Mouse (Mus musculus) ES-E14 (cell line): ENCODE measurements around the gene Ankrd34a. TPM values are rescaled to one million over a fixed set of nuclear protein-coding genes. Genes with fewer than 3 reads are reported as not detected.
A peak's percentile ranks its signal among the peaks of the same experiment; 100 is the strongest.

Experiments
- DNase-seq: peaks from one replicate; pipeline ENCODE4 v3.0.0-alpha.2; 2013; ENCODE audit warnings: low read depth, low spot score
- H3K27ac ChIP-seq: 2 replicates; pipeline ENCODE4 v1.5.1; 2012; ENCODE audit warnings: low read depth, mild to moderate bottlenecking, low read length, moderate library complexity, mixed read lengths; ENCODE audit not compliant: poor library complexity, insufficient read depth, severe bottlenecking
- H3K36me3 ChIP-seq: 2 replicates; pipeline ENCODE4 v1.6.1; 2012; ENCODE audit warnings: mild to moderate bottlenecking, low read length, moderate library complexity, mixed read lengths; ENCODE audit not compliant: control insufficient read depth, poor library complexity, insufficient read depth, severe bottlenecking
- H3K4me1 ChIP-seq, 2 experiments: fragments of 150-350 bp in 1 of 2; sonication (generic) in 1 of 2; 2 replicates each; pipeline ENCODE4 v1.6.1; 2012; ENCODE audit warnings: low read length in 2 of 2, mild to moderate bottlenecking in 1 of 2, mixed read lengths in 1 of 2; ENCODE audit not compliant: control insufficient read depth in 2 of 2, insufficient read depth in 2 of 2, poor library complexity in 1 of 2
- H3K4me3 ChIP-seq, 2 experiments: fragments of 150-350 bp in 1 of 2; sonication (generic) in 1 of 2; 2 replicates each; pipeline ENCODE4 v1.5.1; 2012; ENCODE audit warnings: low read length in 2 of 2, low read depth in 1 of 2, mild to moderate bottlenecking in 1 of 2, mixed read lengths in 1 of 2; ENCODE audit not compliant: insufficient read depth in 1 of 2, poor library complexity in 1 of 2, severe bottlenecking in 1 of 2
- H3K9ac ChIP-seq: 2 replicates; pipeline ENCODE4 v1.6.1; 2012; ENCODE audit warnings: low read depth, mild to moderate bottlenecking, low read length, mixed read lengths; ENCODE audit not compliant: poor library complexity, insufficient read depth, severe bottlenecking
- H3K9me3 ChIP-seq: fragments of 150-350 bp; sonication (generic); 2 replicates; pipeline ENCODE4 v1.6.1; 2012; ENCODE audit warnings: low read depth, mild to moderate bottlenecking, low read length; ENCODE audit not compliant: control insufficient read depth, insufficient read depth
- CHD2 ChIP-seq: IDR thresholded peaks from 2 replicates; pipeline ENCODE4 v1.6.1; 2014; ENCODE audit warnings: mild to moderate bottlenecking, low read depth, low read length, inconsistent platforms
- HCFC1 ChIP-seq: IDR thresholded peaks from 2 replicates; pipeline ENCODE4 v1.6.1; 2012; ENCODE audit warnings: low read length, inconsistent platforms, borderline replicate concordance; ENCODE audit not compliant: insufficient read depth
- MAFK ChIP-seq: IDR thresholded peaks from 2 replicates; pipeline ENCODE4 v1.6.1; 2014; ENCODE audit warnings: mild to moderate bottlenecking, low read depth, low read length, inconsistent platforms; ENCODE audit not compliant: insufficient read depth
- ZC3H11A ChIP-seq: IDR thresholded peaks from 2 replicates; pipeline ENCODE4 v1.6.1; 2012; ENCODE audit warnings: low read depth, mild to moderate bottlenecking, inconsistent platforms, low read length, borderline replicate concordance
- ZNF384 ChIP-seq: IDR thresholded peaks from 2 replicates; pipeline ENCODE4 v1.6.1; 2012; ENCODE audit warnings: low read depth, low read length, inconsistent platforms
- in situ Hi-C, 2 experiments: fragments of 600-800 bp; cut with MboI; formaldehyde crosslinking; loops; one replicate each; pipeline ENCODE4 v1.15.1; 2025; ENCODE audit warnings: low sequenced_read_pairs in 2 of 2, inconsistent platforms in 1 of 2; ENCODE audit not compliant: unreplicated experiment in 2 of 2
- total RNA-seq: library from RNA; depleted of rRNA; stranded (reverse); fragments of 300-350 nt; gene quantifications from 2 replicates; pipeline ENCODE4 v1.2.3, GENCODE M21; 2012

Gene Ankrd34a
- total RNA-seq, 1 experiment, result 0.67 TPM

DNA sequence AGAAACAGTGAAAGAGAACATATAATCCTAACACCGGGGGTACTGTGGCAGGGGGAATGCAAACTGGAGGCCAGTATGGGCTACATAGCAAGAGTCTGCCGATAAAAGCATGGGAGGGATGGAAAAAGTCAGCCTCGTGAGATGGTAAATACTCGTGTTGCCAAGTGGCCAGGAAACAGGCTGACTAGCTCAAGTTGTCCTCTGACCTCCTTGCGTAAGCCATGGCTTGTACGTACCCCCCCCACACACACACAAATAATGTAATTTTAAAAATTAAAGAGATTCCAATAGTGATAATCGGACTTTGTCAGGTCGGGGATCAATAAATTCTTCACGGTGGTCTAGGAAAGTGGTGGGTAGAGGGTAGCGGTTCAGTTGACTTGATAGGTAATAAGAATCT, 3.1 kb upstream of the Ankrd34a start:
- DNase-seq, result no peak
- no peak for TF ChIP-seq HCFC1
- TF ChIP-seq ZC3H11A, result no peak
- no peak for TF ChIP-seq CHD2
- TF ChIP-seq ZNF384, result no peak
- no peak for TF ChIP-seq MAFK

GRCm38 (mm10) chr3:96593790-96594560, 2.5 kb upstream of the Ankrd34a start, which contains the start of gene Polr3gl:
Polr3gl (minus strand) TSS chr3:96594181.
- H3K27ac ChIP-seq, result peak within 1 kb of the TSS; percentile 67; the same call in 1 of the 2 replicates
- no peak for TF ChIP-seq ZNF384
- no peak for TF ChIP-seq HCFC1
- no peak for TF ChIP-seq MAFK
- no peak; the same call in 1 of the 2 replicates for TF ChIP-seq CHD2
- no peak for TF ChIP-seq ZC3H11A
- peaks cover 13 to 18% of the 10 kb centered on the region in 2 experiments for H3K4me1 ChIP-seq
- H3K36me3 ChIP-seq, result no peaks in the 10 kb centered on the region
- H3K4me3 ChIP-seq, result peak within 1 kb of the TSS; percentile 84 to 96
- no peaks in the 10 kb centered on the region for H3K9me3 ChIP-seq
- in situ Hi-C loops, result no loop called here
- DNase-seq, result peak; percentile 96
- H3K9ac ChIP-seq, result peak within 1 kb of the TSS; percentile 82

More for the DNA sequence above, 3.1 kb upstream of the Ankrd34a start:
- Histone ChIP-seq H3K9ac (peak overlapping the region; percentile 82; the same call in 1 of the 2 replicates), H3K36me3 (no peaks in the 10 kb centered on the region), H3K9me3 (no peaks in the 10 kb centered on the region), H3K4me3 (peak overlapping the region; percentile 84 to 96), H3K27ac (no peak overlapping the region), H3K4me1 (peaks cover 13 to 14% of the 10 kb centered on the region in 2 experiments)
- in situ Hi-C loops, result no loop called here

- Histone ChIP-seq H3K9me3 (no peaks in the 10 kb centered on the region), H3K4me3 (no peak overlapping the region), H3K4me1 (peaks cover 13 to 17% of the 10 kb centered on the region in 2 experiments), H3K9ac (no peak overlapping the region), H3K27ac (no peak overlapping the region), H3K36me3 (no peaks in the 10 kb centered on the region)
- in situ Hi-C loops, result no loop called here
- no peak for TF ChIP-seq CHD2
- no peak for DNase-seq
Measured at GRCm38 (mm10) chr3:96594851-96595250, 1.6 kb upstream of the Ankrd34a start.

DNA sequence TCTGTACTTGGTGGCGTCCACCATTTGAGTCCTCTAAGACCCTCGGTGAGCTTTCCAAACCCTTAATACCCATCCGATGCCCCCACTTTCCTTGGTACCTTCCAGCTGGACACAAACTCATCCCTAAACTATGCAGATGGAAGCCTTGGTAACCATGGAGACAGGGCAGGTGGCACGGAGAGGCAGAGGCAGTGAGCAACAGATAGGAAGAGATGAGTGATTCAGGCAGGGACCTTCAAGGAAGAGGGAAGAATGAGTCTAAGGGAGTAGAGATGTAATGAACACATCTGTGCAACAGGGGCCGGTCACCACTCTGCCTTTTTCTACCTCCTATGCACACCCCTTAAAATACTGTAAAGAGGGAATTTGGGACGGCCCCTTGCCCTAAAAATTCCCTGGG, 775 bp upstream of the Ankrd34a start:
- Histone ChIP-seq H3K27ac (no peak overlapping the region), H3K36me3 (no peaks in the 10 kb centered on the region), H3K4me1 (peaks cover 13 to 17% of the 10 kb centered on the region in 2 experiments), H3K9me3 (no peaks in the 10 kb centered on the region), H3K4me3 (peak overlapping the region in 1 of 2 experiments; percentile 71; a peak in 1 of 4 replicates), H3K9ac (no peak overlapping the region)
- in situ Hi-C loops, result no loop called here
- DNase-seq, result no peak
- TF ChIP-seq ZC3H11A (no peak), CHD2 (no peak)
